Mouse (Mus musculus): ENCODE measurements around the gene Gm11127. TPM values are rescaled to one million over a fixed set of nuclear protein-coding genes. Genes with fewer than 3 reads are reported as not detected.

Gm11127 gene
- polyA plus RNA-seq, 2 experiments, result 0.03 TPM; not detected in 1

DNA sequence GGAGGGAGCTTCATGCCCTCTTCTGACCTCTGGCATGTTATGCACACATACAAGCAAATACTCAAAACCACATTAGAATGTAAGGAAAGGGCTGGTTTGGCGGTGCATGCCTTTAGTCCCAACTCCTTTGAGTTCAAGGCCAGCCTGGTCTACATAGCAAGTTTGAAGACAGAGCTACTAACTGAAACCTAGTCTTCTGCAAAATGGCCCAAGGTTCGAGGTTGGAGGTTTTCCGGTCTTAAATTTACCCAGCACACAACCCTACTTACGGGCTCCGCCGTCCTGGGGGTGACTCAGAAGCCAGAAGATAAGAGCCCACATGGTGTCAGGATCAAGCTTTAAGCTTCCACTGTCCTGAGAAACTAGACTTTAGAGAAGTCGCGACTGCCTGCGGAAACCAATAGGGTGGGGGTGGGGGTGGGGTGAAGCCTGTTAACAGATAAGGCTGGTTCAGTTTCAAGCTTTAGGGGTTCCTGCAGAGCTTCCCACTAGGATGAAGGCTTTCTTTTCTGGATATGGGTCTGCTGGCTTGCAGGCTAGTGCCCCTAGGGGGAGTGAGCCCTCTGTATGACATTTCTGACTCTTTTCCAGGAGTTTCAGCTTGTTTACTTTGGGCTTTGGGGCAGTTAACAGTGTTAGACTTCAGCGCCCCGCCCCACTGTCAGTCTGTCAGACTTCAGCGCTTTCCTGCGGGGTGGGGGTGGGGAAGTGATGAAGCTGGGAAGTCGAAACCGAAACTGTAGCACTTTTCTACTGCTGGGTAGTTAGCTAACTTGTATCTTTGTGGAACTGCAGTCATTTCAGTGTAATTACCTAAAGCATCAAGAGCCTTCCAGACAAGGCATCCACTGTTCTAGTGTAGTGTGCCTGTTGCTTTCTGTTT lies 37.7 kb downstream of the Gm11127 start, which contains the start of gene H2-T24:
Gene H2-T24, minus strand, starts transcription at position 370 of the 883 bp plus-strand sequence.
- Histone ChIP-seq H3K27ac (peak within 1 kb of the TSS; percentile 70), H3K9me3 (ENCODE audit: control insufficient read depth, low read length) (no peaks in the 10 kb centered on the region), H3K4me2 (ENCODE audit: low read depth) (peak within 1 kb of the TSS; percentile 59), H3K9ac (replicated peaks) (peak within 1 kb of the TSS; percentile 79), H3K4me3 (ENCODE audit: insufficient read depth in 1 of 2, low read depth in 2 of 2, low read length in 2 of 2) (peak within 1 kb of the TSS; percentile 58 to 84), H3K4me1 (replicated peaks; ENCODE audit: control insufficient read depth in 2 of 2, insufficient read depth in 2 of 2, low read length in 1 of 2) (peaks cover 29 to 42% of the 10 kb centered on the region in 2 experiments), H3K27me3 (ENCODE audit: control insufficient read depth, insufficient read depth, low read length) (no peaks in the 10 kb centered on the region), H3K36me3 (replicated peaks; ENCODE audit: control insufficient read depth, insufficient read depth, low read depth) (peaks cover 15% of the 10 kb centered on the region)
- WGBS (ENCODE audit: insufficient replicate concordance), result 7% methylated on average over 15 of the region's 15 CpGs
- peak; percentile 86 for ATAC-seq (ENCODE audit: insufficient read depth)
- DNase-seq (ENCODE audit: low read depth in 3 of 3, low spot score in 3 of 3), result peak; percentile 78 to 79 (median 78)
- TF ChIP-seq EP300 (IDR thresholded peaks at IDR 0.05; ENCODE audit: low read depth), result peak; percentile 55
- TF ChIP-seq CTCF (IDR thresholded peaks at IDR 0.05; ENCODE audit: low read depth), result peak; percentile 30

DNA sequence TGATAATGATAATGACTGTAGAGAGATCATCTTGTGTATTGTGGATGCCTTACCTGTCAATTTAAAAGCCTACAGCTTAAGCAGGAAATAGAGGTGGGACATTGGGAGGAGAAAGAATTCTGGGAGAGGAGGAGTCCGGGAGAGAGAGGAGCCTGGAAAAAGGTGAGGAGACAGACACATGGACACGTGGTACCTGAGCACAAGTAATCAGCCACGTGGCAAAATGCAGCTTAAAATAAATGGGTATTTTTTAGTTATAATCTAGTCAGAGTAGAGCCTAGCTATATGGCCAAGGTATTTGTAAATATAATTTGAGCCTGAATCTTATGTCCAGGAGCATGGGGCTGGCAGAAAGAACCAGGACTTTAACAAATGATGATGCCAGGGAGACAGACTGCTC lies 38.7 kb downstream of the Gm11127 start:
- peaks cover 24% of the 10 kb centered on the region for H3K36me3 ChIP-seq (replicated peaks; ENCODE audit: control insufficient read depth, insufficient read depth, low read depth)
- H3K9me3 ChIP-seq (ENCODE audit: control insufficient read depth, low read length), result no peaks in the 10 kb centered on the region
- DNase-seq (ENCODE audit: low read depth in 3 of 3, low spot score in 3 of 3), result no peak
- TF ChIP-seq EP300 (IDR thresholded peaks at IDR 0.05; ENCODE audit: low read depth), result no peak
- no peak for TF ChIP-seq CTCF (IDR thresholded peaks at IDR 0.05; ENCODE audit: low read depth)
- peak overlapping the region; percentile 59 for H3K4me2 ChIP-seq (ENCODE audit: low read depth)
- H3K27me3 ChIP-seq (ENCODE audit: control insufficient read depth, insufficient read depth, low read length), result no peaks in the 10 kb centered on the region
- H3K4me1 ChIP-seq (replicated peaks; ENCODE audit: control insufficient read depth in 2 of 2, insufficient read depth in 2 of 2, low read length in 1 of 2), result peaks cover 29 to 42% of the 10 kb centered on the region in 2 experiments
- 57% methylated on average over 3 of the region's 3 CpGs for WGBS (ENCODE audit: insufficient replicate concordance)
- peak overlapping the region; percentile 58 to 84 for H3K4me3 ChIP-seq (ENCODE audit: insufficient read depth in 1 of 2, low read depth in 2 of 2, low read length in 2 of 2)
- ATAC-seq (ENCODE audit: insufficient read depth), result no peak
- H3K27ac ChIP-seq, result peak overlapping the region; percentile 70
- peak overlapping the region; percentile 79 for H3K9ac ChIP-seq (replicated peaks)

DNA sequence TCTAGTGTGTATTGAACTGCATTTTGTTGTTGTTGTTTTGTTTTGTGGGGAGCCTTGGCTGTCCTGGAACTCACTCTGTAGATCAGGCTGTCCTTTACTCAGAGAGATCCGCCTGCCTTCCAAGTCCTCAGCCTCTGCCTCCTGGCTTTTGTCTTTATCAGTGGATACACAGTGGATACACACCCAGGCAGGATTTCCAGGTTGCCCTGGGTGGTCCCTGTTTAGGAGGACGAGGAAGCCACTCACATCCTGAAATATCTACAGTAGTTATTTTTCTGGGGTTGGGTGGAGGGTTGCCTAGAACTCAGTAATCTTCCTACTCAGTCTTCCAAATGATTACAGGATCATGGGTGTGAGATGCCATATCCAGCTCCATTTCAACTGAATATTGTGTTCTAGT lies 39.2 kb downstream of the Gm11127 start:
- H3K4me1 ChIP-seq (replicated peaks; ENCODE audit: control insufficient read depth in 2 of 2, insufficient read depth in 2 of 2, low read length in 1 of 2), result peaks cover 26 to 40% of the 10 kb centered on the region in 2 experiments
- DNase-seq (ENCODE audit: low read depth in 3 of 3, low spot score in 3 of 3) (no peak), ATAC-seq (ENCODE audit: insufficient read depth) (no peak)
- TF ChIP-seq CTCF (IDR thresholded peaks at IDR 0.05; ENCODE audit: low read depth), result no peak
- no peak for TF ChIP-seq EP300 (IDR thresholded peaks at IDR 0.05; ENCODE audit: low read depth)
- WGBS (ENCODE audit: insufficient replicate concordance), result 19% methylated on average over 2 of the region's 2 CpGs
- H3K4me2 ChIP-seq (ENCODE audit: low read depth), result peak overlapping the region; percentile 59
- peak overlapping the region; percentile 58 to 84 for H3K4me3 ChIP-seq (ENCODE audit: insufficient read depth in 1 of 2, low read depth in 2 of 2, low read length in 2 of 2)
- peak overlapping the region; percentile 79 for H3K9ac ChIP-seq (replicated peaks)
- H3K27ac ChIP-seq, result peak overlapping the region; percentile 70
- no peaks in the 10 kb centered on the region for H3K27me3 ChIP-seq (ENCODE audit: control insufficient read depth, insufficient read depth, low read length)
- peaks cover 28% of the 10 kb centered on the region for H3K36me3 ChIP-seq (replicated peaks; ENCODE audit: control insufficient read depth, insufficient read depth, low read depth)
- H3K9me3 ChIP-seq (ENCODE audit: control insufficient read depth, low read length), result no peaks in the 10 kb centered on the region

DNA sequence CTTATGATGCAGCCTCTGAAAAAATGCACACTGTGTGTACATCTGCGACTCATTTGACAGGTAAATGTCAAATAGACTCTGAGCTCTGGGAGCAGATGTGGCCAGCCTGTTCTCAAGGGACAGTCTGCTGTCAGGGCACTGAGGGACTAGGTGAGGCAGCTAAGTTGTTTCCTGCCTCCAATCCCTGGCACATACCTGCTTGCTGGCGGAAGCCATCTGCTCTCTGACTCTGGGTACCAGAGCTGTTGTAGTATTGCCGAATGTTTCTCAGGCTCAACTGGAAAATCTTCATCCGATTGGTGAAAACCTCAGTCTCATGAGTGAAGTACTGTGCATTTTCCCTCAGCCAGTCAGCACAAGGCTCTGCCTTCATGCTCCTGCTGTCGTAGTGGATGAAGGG lies 41.1 kb downstream of the Gm11127 start:
- no peak overlapping the region for H3K4me3 ChIP-seq (ENCODE audit: insufficient read depth in 1 of 2, low read depth in 2 of 2, low read length in 2 of 2)
- H3K27ac ChIP-seq, result no peak overlapping the region
- peaks cover 16 to 22% of the 10 kb centered on the region in 2 experiments for H3K4me1 ChIP-seq (replicated peaks; ENCODE audit: control insufficient read depth in 2 of 2, insufficient read depth in 2 of 2, low read length in 1 of 2)
- H3K27me3 ChIP-seq (ENCODE audit: control insufficient read depth, insufficient read depth, low read length), result no peaks in the 10 kb centered on the region
- no peak overlapping the region for H3K9ac ChIP-seq (replicated peaks)
- DNase-seq (ENCODE audit: low read depth in 3 of 3, low spot score in 3 of 3) (no peak), ATAC-seq (ENCODE audit: insufficient read depth) (no peak)
- no peak overlapping the region for H3K4me2 ChIP-seq (ENCODE audit: low read depth)
- H3K9me3 ChIP-seq (ENCODE audit: control insufficient read depth, low read length), result no peaks in the 10 kb centered on the region
- peaks cover 28% of the 10 kb centered on the region for H3K36me3 ChIP-seq (replicated peaks; ENCODE audit: control insufficient read depth, insufficient read depth, low read depth)
- TF ChIP-seq EP300 (IDR thresholded peaks at IDR 0.05; ENCODE audit: low read depth) (no peak), CTCF (IDR thresholded peaks at IDR 0.05; ENCODE audit: low read depth) (no peak)
- 70% methylated on average over 5 of the region's 5 CpGs for WGBS (ENCODE audit: insufficient replicate concordance)

DNA sequence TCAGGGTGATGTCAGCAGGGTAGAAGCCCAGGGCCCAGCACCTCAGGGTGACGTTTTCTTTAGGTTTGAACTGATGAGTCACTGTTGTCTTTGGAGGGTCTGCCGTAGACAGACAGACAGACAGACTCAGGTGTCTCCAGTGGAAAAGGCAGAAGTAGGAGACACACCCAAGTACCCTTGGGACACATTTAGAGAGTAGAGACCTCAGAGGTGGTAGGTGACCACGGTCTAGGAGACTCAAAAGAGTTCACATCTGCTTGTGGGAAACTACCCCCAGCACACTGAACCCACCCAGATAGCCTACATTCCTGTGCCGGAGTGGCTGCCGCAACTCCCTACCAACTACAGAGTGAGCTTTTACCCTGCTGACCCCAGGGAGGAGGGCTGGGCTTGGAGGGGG lies 43.2 kb downstream of the Gm11127 start:
- Histone ChIP-seq H3K27ac (no peak overlapping the region), H3K9me3 (ENCODE audit: control insufficient read depth, low read length) (no peaks in the 10 kb centered on the region), H3K27me3 (ENCODE audit: control insufficient read depth, insufficient read depth, low read length) (no peaks in the 10 kb centered on the region), H3K4me2 (ENCODE audit: low read depth) (no peak overlapping the region), H3K36me3 (replicated peaks; ENCODE audit: control insufficient read depth, insufficient read depth, low read depth) (peaks cover 28% of the 10 kb centered on the region), H3K9ac (replicated peaks) (no peak overlapping the region), H3K4me1 (replicated peaks; ENCODE audit: control insufficient read depth in 2 of 2, insufficient read depth in 2 of 2, low read length in 1 of 2) (peaks cover 10% of the 10 kb centered on the region in 2 experiments), H3K4me3 (ENCODE audit: insufficient read depth in 1 of 2, low read depth in 2 of 2, low read length in 2 of 2) (no peak overlapping the region)
- TF ChIP-seq EP300 (IDR thresholded peaks at IDR 0.05; ENCODE audit: low read depth) (no peak), CTCF (IDR thresholded peaks at IDR 0.05; ENCODE audit: low read depth) (no peak)
- WGBS (ENCODE audit: insufficient replicate concordance), result 85% methylated on average over 5 of the region's 5 CpGs
- ATAC-seq (ENCODE audit: insufficient read depth) (no peak), DNase-seq (ENCODE audit: low read depth in 3 of 3, low spot score in 3 of 3) (no peak)

Other genes starting within 250 kb of the Gm11127 start
- gene Ier3, start 236.7 kb downstream of the Gm11127 start, polyA plus RNA-seq (2012; rRNA removed), result 10.2 and 11.0 TPM in 2 replicates
- 11.6 and 13.2 TPM in 2 replicates for gene Ier3, start 236.7 kb downstream of the Gm11127 start, polyA plus RNA-seq (2014; fragmentation: Nextera tagmentation; extraction: Ambion mirVana)
- gene Flot1, start 235.1 kb downstream of the Gm11127 start, polyA plus RNA-seq (2012; rRNA removed), result 22.4 and 34.7 TPM in 2 replicates
- gene Flot1, start 235.1 kb downstream of the Gm11127 start, polyA plus RNA-seq (2014; fragmentation: Nextera tagmentation; extraction: Ambion mirVana), result 27.8 and 29.2 TPM in 2 replicates
- 460 and 467 TPM in 2 replicates for gene Tubb5, start 220.1 kb downstream of the Gm11127 start, polyA plus RNA-seq (2012; rRNA removed)
- 330 and 363 TPM in 2 replicates for gene Tubb5, start 220.1 kb downstream of the Gm11127 start, polyA plus RNA-seq (2014; fragmentation: Nextera tagmentation; extraction: Ambion mirVana)
- 9.2 and 10.0 TPM in 2 replicates for gene Mdc1, start 216.9 kb downstream of the Gm11127 start, polyA plus RNA-seq (2012; rRNA removed)
- gene Mdc1, start 216.9 kb downstream of the Gm11127 start, polyA plus RNA-seq (2014; fragmentation: Nextera tagmentation; extraction: Ambion mirVana), result 6.3 and 9.1 TPM in 2 replicates
- 15.6 and 18.2 TPM in 2 replicates for gene Nrm, start 197.1 kb downstream of the Gm11127 start, polyA plus RNA-seq (2012; rRNA removed)
- gene Nrm, start 197.1 kb downstream of the Gm11127 start, polyA plus RNA-seq (2014; fragmentation: Nextera tagmentation; extraction: Ambion mirVana), result 20.1 and 22.4 TPM in 2 replicates
- gene Ppp1r18, start 192.8 kb downstream of the Gm11127 start, polyA plus RNA-seq (2012; rRNA removed), result 8.7 and 10.7 TPM in 2 replicates
- gene Ppp1r18, start 192.8 kb downstream of the Gm11127 start, polyA plus RNA-seq (2014; fragmentation: Nextera tagmentation; extraction: Ambion mirVana), result 8.2 and 8.7 TPM in 2 replicates
- 44.8 and 46.0 TPM in 2 replicates for gene Dhx16, start 178.6 kb downstream of the Gm11127 start, polyA plus RNA-seq (2012; rRNA removed)
- gene Dhx16, start 178.6 kb downstream of the Gm11127 start, polyA plus RNA-seq (2014; fragmentation: Nextera tagmentation; extraction: Ambion mirVana), result 25.5 and 30.2 TPM in 2 replicates
- gene 2310061I04Rik, start 160.9 kb downstream of the Gm11127 start, polyA plus RNA-seq (2012; rRNA removed), result 14.4 and 18.3 TPM in 2 replicates
- 10.6 and 10.9 TPM in 2 replicates for gene 2310061I04Rik, start 160.9 kb downstream of the Gm11127 start, polyA plus RNA-seq (2014; fragmentation: Nextera tagmentation; extraction: Ambion mirVana)
- gene Atat1, start 148.3 kb downstream of the Gm11127 start, polyA plus RNA-seq (2012; rRNA removed), result 8.5 and 8.7 TPM in 2 replicates
- 3.3 and 5.8 TPM in 2 replicates for gene Atat1, start 148.3 kb downstream of the Gm11127 start, polyA plus RNA-seq (2014; fragmentation: Nextera tagmentation; extraction: Ambion mirVana)
- 42.6 and 51.6 TPM in 2 replicates for gene Mrps18b, start 142.0 kb downstream of the Gm11127 start, polyA plus RNA-seq (2012; rRNA removed)
- 73.8 and 74.1 TPM in 2 replicates for gene Mrps18b, start 142.0 kb downstream of the Gm11127 start, polyA plus RNA-seq (2014; fragmentation: Nextera tagmentation; extraction: Ambion mirVana)
- 12.3 and 15.6 TPM in 2 replicates for gene Ppp1r10, start 141.9 kb downstream of the Gm11127 start, polyA plus RNA-seq (2012; rRNA removed)
- 15.4 and 17.4 TPM in 2 replicates for gene Ppp1r10, start 141.9 kb downstream of the Gm11127 start, polyA plus RNA-seq (2014; fragmentation: Nextera tagmentation; extraction: Ambion mirVana)
- 35.7 and 49.0 TPM in 2 replicates for gene Abcf1, start 88.6 kb downstream of the Gm11127 start, polyA plus RNA-seq (2012; rRNA removed)
- gene Abcf1, start 88.6 kb downstream of the Gm11127 start, polyA plus RNA-seq (2014; fragmentation: Nextera tagmentation; extraction: Ambion mirVana), result 39.0 and 49.1 TPM in 2 replicates
- gene Gnl1, start 78.5 kb downstream of the Gm11127 start, polyA plus RNA-seq (2012; rRNA removed), result 3.9 and 5.2 TPM in 2 replicates
- gene Gnl1, start 78.5 kb downstream of the Gm11127 start, polyA plus RNA-seq (2014; fragmentation: Nextera tagmentation; extraction: Ambion mirVana), result 4.4 and 5.6 TPM in 2 replicates
- gene Prr3, start 78.1 kb downstream of the Gm11127 start, polyA plus RNA-seq (2012; rRNA removed), result 5.5 and 6.3 TPM in 2 replicates
- 3.5 and 4.5 TPM in 2 replicates for gene Prr3, start 78.1 kb downstream of the Gm11127 start, polyA plus RNA-seq (2014; fragmentation: Nextera tagmentation; extraction: Ambion mirVana)
- 3.2 and 4.3 TPM in 2 replicates for gene H2-T24, start 37.8 kb downstream of the Gm11127 start, polyA plus RNA-seq (2012; rRNA removed)
- gene H2-T24, start 37.8 kb downstream of the Gm11127 start, polyA plus RNA-seq (2014; fragmentation: Nextera tagmentation; extraction: Ambion mirVana), result 3.7 and 4.0 TPM in 2 replicates
- 24.3 and 29.1 TPM in 2 replicates for gene H2-T23, start 25.5 kb downstream of the Gm11127 start, polyA plus RNA-seq (2012; rRNA removed)
- gene H2-T23, start 25.5 kb downstream of the Gm11127 start, polyA plus RNA-seq (2014; fragmentation: Nextera tagmentation; extraction: Ambion mirVana), result 25.5 and 28.8 TPM in 2 replicates
- 6.8 and 7.9 TPM in 2 replicates for gene H2-T22, start 15.6 kb downstream of the Gm11127 start, polyA plus RNA-seq (2012; rRNA removed)
- gene H2-T22, start 15.6 kb downstream of the Gm11127 start, polyA plus RNA-seq (2014; fragmentation: Nextera tagmentation; extraction: Ambion mirVana), result 9.8 and 10.6 TPM in 2 replicates
- not detected in 2 replicates for gene Gm6034, start 15.4 kb downstream of the Gm11127 start, polyA plus RNA-seq (2012; rRNA removed)
- not detected in 2 replicates for gene Gm6034, start 15.4 kb downstream of the Gm11127 start, polyA plus RNA-seq (2014; fragmentation: Nextera tagmentation; extraction: Ambion mirVana)
- gene Gm19684, start 63.3 kb upstream of the Gm11127 start, polyA plus RNA-seq (2012; rRNA removed), result not detected in 2 replicates
- gene Gm19684, start 63.3 kb upstream of the Gm11127 start, polyA plus RNA-seq (2014; fragmentation: Nextera tagmentation; extraction: Ambion mirVana), result not detected in 2 replicates
- not detected in 2 replicates for gene Gm7030, start 71.1 kb upstream of the Gm11127 start, polyA plus RNA-seq (2012; rRNA removed)
- not detected in 2 replicates for gene Gm7030, start 71.1 kb upstream of the Gm11127 start, polyA plus RNA-seq (2014; fragmentation: Nextera tagmentation; extraction: Ambion mirVana)
- gene Gm8909, start 110.2 kb upstream of the Gm11127 start, polyA plus RNA-seq (2012; rRNA removed), result not detected in 2 replicates
- gene Gm8909, start 110.2 kb upstream of the Gm11127 start, polyA plus RNA-seq (2014; fragmentation: Nextera tagmentation; extraction: Ambion mirVana), result not detected in 2 replicates
- gene H2-T3, start 131.9 kb upstream of the Gm11127 start, polyA plus RNA-seq (2012; rRNA removed), result not detected in 2 replicates
- not detected in 2 replicates for gene H2-T3, start 131.9 kb upstream of the Gm11127 start, polyA plus RNA-seq (2014; fragmentation: Nextera tagmentation; extraction: Ambion mirVana)
- 40.1 and 51.8 TPM in 2 replicates for gene Rpp21, start 199.7 kb upstream of the Gm11127 start, polyA plus RNA-seq (2012; rRNA removed)
- gene Rpp21, start 199.7 kb upstream of the Gm11127 start, polyA plus RNA-seq (2014; fragmentation: Nextera tagmentation; extraction: Ambion mirVana), result 77.9 and 84.2 TPM in 2 replicates
- gene Trim39, start 213.9 kb upstream of the Gm11127 start, polyA plus RNA-seq (2012; rRNA removed), result 8.0 and 11.0 TPM in 2 replicates
- 3.2 and 3.4 TPM in 2 replicates for gene Trim39, start 213.9 kb upstream of the Gm11127 start, polyA plus RNA-seq (2014; fragmentation: Nextera tagmentation; extraction: Ambion mirVana)
- gene H2-M10.2, start 228.1 kb upstream of the Gm11127 start, polyA plus RNA-seq (2012; rRNA removed), result not detected in 2 replicates
- not detected in 2 replicates for gene H2-M10.2, start 228.1 kb upstream of the Gm11127 start, polyA plus RNA-seq (2014; fragmentation: Nextera tagmentation; extraction: Ambion mirVana)

Measured in liver, embryonic 14.5 days (tissue).